Mouse (Mus musculus) erythroid progenitor cell, adult 5-6 weeks (primary cell): ENCODE measurements around the gene Arhgap11a. TPM values are rescaled to one million over a fixed set of nuclear protein-coding genes. Genes with fewer than 3 reads are reported as not detected.

Experiments
- ATAC-seq: replicated peaks from 2 replicates; pipeline ENCODE4 v1.8.0; 2016; ENCODE audit warnings: moderate number of reproducible peaks, mild to moderate bottlenecking, moderate TSS enrichment, inconsistent platforms; ENCODE audit not compliant: poor library complexity, low FRiP score, severe bottlenecking
- total RNA-seq, 2 experiments: library from RNA; stranded (forward) in 1 of 2; stranded (reverse) in 1 of 2; fragments of 150-400 nt in 1 of 2; fragments of 186-747, 209-891 nt in 1 of 2; gene quantifications; 2 replicates each; pipeline versions ENCODE4 v1.2.3 to v1.2.4; 2015 to 2017; ENCODE audit warnings: low replicate concordance in 2 of 2

The Arhgap11a gene
- total RNA-seq, 2 experiments from 2014 or later = 118 to 134 TPM

DNA sequence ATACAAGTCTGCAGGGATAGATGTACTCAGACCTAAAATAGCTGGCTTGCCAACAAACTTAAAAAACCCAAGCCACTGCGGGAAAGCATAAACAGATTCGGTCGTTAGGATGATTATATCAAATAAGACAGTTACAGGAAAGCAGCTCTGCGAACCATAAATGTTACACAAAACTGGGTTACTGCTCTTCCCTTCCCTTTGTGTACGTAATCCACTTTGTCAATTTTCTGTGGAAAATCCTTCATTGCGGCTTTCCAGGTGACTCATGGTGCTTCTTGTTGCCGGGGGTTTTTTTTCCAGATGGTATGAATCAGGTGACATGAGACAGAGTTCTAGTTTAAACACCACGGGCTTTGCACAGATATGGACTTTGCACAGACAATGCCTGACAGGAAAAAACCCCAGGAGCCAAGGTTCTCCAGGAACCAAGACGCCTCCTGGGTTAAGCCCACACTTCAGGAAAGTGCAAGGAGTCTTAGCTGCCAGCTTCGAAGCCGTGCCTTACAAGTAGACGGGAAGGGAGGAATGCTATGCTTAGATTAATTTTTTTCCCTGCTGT, 27.2 kb downstream of the Arhgap11a start:
- no peak for ATAC-seq

DNA sequence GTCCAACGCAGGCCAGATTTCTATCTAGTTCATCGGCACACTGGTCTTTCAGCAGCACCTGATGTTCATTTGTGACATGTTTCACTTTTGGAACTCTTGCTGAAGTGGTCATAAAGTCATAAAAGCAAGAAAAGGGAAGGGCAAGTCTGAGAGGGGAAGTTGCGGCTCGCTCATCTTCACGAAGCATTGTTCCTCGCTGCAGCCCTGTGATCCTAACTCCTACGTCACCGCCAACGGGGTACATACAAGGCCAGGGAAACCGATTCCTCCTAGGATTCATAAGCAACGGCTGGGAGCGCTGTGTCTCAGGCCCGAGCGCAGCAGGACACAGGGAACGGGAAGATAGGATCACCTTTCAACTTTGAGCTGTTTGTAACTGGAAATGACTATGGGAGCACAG, 28.3 kb downstream of the Arhgap11a start:
- ATAC-seq = no peak

DNA sequence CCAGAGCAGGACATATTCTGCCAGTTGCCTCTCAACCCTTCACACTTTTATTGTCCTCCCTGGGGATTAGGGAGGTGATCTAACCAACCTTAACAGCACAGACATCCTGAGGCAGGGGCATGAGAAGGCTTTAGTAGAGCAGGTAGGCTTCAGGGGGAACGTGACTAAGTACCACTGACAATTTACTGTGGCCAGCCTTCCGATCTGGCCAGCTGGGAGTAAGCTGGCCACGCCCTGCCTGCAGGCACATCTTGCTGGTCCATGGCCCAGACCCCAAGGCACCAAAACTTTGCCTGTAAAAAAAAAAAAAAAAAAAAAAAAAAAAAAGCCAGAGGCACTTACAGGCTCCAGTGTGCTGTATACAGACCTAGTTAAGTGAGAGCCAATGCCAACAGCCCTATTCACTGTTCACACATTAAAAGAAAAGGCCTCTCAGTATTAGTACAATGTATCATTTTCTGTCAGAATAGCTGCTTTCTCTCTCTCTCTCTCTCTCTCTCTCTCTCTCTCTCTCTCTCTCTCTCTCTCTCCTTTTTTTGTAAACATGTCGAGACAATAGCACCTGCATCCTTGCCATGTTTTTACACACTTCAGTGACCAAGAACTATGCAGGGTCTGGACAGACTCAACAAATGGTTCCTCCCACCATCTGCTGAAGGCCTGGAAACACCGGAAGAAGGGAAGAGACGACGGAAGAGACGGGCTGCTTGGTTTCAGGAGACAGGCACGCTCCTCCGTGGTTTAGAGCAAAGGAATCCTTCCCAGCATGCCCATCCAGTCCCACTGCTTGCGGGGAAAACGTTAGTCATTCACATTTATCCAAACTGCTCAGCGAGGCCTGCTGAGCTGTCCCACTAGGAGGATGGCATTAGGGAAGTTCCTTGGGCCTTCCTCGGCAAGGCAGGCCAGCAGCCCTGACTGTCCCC, 30.5 kb downstream of the Arhgap11a start:
- ATAC-seq = no peak

DNA sequence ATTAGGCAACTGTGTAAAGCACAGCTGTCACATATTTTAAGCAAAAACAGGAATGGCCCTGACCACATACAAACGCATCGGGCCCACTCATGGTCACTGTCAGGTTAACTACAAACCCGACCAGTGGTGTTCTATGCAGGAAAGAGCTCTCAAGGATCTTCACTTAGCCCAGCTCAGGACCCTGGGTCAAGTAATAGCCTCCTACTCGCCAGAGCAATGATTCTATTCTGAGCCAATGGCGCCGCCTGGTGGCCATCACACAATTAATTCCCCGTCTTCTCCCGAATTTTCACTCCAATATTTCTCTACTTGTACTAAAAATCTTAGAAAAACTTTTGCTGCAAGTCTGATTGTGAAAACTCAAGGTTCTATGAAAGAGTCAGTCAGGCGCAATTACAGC, 40.8 kb downstream of the Arhgap11a start:
- ATAC-seq = no peak

DNA sequence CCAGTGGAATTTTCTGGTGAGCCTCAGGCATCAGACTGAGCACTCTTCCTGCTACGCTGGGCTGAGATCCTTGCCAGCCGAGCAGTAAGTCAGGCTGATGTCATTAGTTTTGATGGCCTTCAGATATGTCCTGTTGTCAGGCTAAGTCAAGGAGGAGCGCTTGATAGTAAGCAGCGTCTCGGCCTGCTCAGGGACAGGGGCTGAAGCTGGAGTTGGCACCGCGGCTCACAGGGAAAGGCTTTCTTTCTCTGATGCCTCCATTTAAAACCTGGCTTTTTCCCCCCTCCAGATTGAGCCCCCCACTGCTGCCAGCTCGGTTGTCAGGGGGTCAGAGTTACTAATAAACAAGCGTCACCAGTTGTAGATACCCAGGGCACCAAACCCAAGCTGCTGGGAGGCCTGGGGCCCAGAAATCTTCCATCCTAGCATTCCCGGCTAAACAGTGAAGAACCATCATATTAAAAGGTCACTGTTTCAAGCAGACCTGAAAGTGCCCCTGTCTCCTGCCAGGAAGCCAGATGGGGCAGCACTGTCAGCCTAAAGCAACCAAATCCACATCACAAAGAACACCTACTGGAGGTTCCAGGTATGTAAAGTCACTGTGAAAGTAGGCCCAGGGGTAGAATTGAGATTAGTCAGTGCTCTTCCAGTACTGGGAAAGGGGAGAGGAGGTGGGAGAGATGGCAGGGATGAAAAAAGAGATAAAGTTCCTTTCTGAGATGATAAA, 41.4 kb downstream of the Arhgap11a start:
- ATAC-seq = no peak

DNA sequence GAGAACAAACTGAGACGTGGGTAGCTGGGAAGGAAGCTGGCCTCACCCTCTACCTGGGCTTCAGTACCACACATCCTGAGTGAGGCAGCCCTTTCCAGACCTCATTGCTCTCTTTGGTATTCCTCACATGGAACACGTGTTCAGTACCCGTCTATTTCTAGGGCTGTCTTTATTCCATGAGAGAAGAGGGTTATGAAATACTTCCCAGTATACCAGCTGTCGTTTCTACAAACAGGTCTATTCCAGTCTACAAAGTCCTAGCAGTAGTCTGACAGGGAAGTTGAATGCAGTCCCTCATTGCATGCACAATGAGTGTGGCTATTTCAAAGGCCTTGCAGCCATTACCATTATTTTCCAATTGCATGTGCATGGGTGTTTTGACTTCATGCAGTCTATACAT, 42.7 kb downstream of the Arhgap11a start:
- ATAC-seq = no peak

DNA sequence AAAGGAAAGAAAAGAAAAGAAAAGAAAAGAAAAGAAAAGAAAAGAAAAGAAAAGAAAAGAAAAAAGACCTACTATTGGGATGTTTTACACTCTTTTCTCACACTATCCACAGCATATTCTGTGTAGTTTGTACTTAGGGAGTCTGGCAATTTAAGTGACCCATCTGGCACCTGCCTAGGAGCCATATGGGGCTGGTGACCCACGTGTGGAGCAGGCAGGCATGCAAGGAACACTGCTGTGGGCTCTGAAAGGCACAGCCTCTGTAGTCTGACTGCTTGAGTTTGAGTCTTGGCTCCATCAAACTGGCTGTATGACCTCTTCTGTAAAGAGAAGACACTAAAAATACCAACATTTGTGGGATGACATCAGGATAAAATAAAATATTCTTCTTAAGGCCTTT, 44.7 kb downstream of the Arhgap11a start:
- no peak for ATAC-seq

DNA sequence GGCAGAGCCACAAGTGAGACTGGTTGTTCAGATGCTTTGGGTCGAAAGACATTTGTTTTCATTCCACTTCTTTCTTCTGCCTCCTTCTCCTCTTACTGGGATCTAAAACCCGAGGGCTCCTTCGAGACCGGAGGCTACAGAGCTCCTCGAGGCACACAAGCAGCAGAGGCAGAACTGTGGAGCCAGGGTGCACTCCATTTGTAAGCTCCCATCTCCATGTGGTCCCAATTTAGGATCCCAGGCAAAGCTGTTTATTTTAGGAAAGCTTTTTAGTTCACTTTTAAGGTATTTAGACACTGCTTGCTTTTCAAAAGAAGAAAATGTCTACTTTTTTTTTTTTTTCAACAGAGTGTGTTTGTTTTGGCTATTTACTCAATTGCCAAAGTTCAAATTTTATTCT, 47.6 kb downstream of the Arhgap11a start:
- no peak for ATAC-seq

DNA sequence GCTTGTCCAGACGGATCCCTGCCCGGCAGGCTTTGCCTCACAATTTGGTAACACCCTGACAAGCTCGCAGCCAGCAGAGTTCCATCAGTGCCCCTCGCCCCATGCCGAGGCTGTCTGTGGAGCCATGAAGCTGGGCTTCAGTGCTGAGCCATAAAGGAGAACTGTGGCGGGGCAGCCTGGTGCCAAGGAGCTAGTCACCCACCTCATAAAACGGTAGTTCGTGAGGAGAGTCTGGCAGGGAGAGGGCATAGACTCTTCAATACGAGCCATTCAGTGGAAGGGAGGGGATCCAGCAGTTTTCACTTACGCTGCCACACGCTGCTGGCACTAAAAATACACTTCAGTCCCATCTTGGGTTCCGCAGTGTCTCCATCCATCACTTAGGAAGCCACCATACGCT, 49.9 kb downstream of the Arhgap11a start:
- no peak for ATAC-seq

DNA sequence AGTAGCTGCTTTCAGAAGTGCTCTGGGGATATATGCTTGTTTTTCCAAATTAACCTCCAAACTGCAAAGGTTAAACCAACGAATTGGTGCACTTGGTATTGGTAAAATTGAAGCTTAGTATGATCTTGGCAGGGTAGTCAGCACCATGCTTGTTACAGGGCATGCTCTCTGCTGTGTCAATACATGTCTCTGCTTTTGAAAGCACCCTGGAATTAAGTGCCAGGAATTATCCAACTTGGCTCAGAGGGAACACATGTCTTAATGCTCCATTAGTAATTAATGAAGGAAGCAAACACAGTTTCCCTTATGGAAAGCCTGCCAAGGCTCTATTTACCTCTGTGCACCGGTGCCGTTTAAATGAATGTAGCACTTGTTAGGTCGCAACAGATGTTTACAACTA, 53.3 kb downstream of the Arhgap11a start:
- ATAC-seq = no peak

DNA sequence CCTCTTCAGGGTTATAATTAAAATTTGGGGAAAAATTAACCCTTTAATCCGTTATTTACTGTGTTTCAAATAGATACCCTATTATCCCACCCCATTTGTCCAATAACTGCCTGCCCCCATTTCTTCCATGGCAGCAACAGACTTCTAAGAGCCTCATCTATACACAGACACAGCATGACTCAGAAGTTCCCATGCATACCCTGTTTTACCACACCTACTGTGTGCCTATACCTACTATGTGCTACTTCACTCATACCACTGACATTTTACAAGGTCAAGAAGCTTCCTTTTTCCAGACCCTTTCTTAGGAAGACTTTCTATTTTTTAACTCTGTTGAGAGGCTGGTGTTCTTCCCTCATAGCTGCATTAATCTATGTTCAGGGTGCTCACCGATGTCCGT, 54.9 kb downstream of the Arhgap11a start:
- no peak for ATAC-seq

DNA sequence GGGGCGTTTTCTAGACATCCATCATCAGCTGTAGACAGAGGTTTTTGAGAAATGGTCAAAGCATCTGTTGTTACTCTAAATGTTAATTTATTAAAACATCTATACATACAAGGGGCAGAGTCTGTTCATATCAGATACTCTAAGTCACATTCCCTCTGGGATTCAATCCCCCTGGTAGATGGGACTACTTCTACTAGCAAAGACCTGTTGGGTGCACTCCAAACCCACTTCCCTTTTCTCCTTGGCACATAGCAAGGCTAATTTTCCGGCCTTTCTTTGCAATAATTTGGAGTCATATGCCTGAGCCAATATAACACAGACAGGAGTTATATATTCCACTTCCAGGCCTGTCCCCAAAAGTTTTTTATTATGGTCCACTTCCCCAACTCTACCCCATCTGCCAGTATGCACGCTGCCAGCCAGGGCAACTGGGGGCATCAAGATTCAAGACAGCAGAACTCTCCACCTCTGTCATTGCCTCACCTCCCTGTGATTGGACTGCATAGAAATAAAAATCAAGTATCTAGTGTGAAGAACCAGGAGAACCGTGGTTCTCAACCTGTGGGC, 59.6 kb downstream of the Arhgap11a start:
- ATAC-seq = no peak

DNA sequence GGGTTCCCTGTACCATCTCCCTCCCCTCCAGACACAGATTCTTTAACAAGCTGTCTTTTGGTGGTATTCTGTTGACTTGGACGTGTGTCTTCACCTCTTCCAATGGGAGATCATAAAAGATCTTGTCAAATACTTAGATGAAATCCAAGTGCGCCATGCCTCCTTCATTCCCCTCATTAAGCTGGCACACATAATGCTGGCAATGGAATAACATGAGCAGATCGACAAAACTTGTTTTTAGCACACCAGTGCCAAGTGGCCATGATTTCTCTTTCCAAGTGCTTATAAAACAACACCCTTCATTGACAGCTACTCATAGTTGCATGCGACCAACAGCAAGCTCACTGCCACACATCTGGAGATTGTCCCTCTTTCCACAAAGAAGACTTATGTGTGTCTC, 60.6 kb downstream of the Arhgap11a start:
- no peak for ATAC-seq

DNA sequence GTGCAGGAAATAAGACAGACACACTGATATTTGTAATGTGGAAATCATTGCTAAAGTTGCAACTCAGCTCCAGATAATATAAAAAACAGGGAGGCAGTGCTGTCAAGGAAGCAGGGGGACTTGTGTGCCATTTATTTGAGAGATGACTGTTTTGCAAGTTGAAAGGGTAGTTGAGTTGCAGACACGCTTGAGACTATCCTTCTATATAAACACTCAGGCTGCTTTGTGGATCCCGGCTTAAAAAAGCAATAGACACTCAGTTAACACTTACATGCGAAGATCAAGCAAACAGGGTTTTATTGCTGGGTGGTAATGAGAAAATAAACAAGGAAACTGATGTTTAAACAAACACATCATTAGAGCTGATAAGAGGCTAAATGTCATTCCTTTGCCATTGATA, 63.6 kb downstream of the Arhgap11a start:
- ATAC-seq = no peak

DNA sequence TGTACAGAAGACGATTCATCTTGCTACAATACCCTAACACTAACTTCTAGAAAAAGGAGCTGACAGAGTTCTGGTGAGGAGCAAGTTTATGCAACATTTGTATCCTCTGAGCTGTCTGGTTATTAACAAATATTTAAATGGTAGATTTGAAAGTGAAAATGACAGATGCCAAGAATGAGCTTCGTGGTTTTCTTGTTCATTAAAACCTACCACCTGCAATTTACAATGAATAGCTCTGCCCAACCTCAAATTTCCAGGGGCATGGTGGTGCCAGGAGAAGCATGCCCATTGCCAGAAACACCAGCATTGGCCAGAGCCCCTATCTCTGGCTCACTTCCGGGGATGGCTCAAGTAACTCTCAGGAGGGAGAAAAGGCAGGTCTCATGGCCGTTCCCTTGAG, 66.9 kb downstream of the Arhgap11a start:
- no peak for ATAC-seq

Other genes starting within 250 kb of the Arhgap11a start
- not detected in 2 replicates for gene Grem1, start 90.0 kb downstream of the Arhgap11a start, total RNA-seq (2015; ENCODE audit: low replicate concordance)
- gene Grem1, start 90.0 kb downstream of the Arhgap11a start, total RNA-seq (2017; ENCODE audit: low replicate concordance) = 0.13 and 0.30 TPM in 2 replicates
- gene Scg5, start 19.5 kb downstream of the Arhgap11a start, total RNA-seq (2015; ENCODE audit: low replicate concordance) = 3.2 and 8.4 TPM in 2 replicates
- 1.7 TPM in 1 of 2 replicates, not detected in the other for gene Scg5, start 19.5 kb downstream of the Arhgap11a start, total RNA-seq (2017; ENCODE audit: low replicate concordance)
- not detected in 2 replicates for gene Gjd2, start 165.0 kb upstream of the Arhgap11a start, total RNA-seq (2015; ENCODE audit: low replicate concordance)
- gene Gjd2, start 165.0 kb upstream of the Arhgap11a start, total RNA-seq (2017; ENCODE audit: low replicate concordance) = not detected in 2 replicates
- not detected in 2 replicates for gene Actc1, start 204.9 kb upstream of the Arhgap11a start, total RNA-seq (2015; ENCODE audit: low replicate concordance)
- gene Actc1, start 204.9 kb upstream of the Arhgap11a start, total RNA-seq (2017; ENCODE audit: low replicate concordance) = not detected in 2 replicates